Mouse (Mus musculus): ENCODE results near the gene Ndnf. TPM values are rescaled to one million over a fixed set of nuclear protein-coding genes. Genes with fewer than 3 reads are reported as not detected.

Gene Ndnf
- polyA plus RNA-seq, 1 experiment: under 0.01 TPM

GRCm38 (mm10) chr6:65728261-65728660 is 56.9 kb downstream of the Ndnf start:
- Histone ChIP-seq H3K27me3 (ENCODE audit: control insufficient read depth, insufficient read depth, insufficient read length) (no peaks in the 10 kb centered on the region), H3ac (ENCODE audit: control insufficient read depth, insufficient read length) (no peak overlapping the region), H3K79me2 (ENCODE audit: control insufficient read depth, insufficient read depth) (no peaks in the 10 kb centered on the region), H3K36me3 (ENCODE audit: control insufficient read depth, insufficient read depth) (no peaks in the 10 kb centered on the region), H3K4me3 (no peak overlapping the region), H3K4me2 (ENCODE audit: low read depth) (no peak overlapping the region)
- TF ChIP-seq POLR2AphosphoS2 (IDR thresholded peaks at IDR 0.05; ENCODE audit: insufficient read length, low read depth): no peak
- TF ChIP-seq MYOD1 (IDR thresholded peaks at IDR 0.05; ENCODE audit: control insufficient read depth in 1 of 3, insufficient read length in 2 of 3, low read depth in 2 of 3): no peak
- no peak for TF ChIP-seq MAX (IDR thresholded peaks at IDR 0.05; ENCODE audit: low read depth)
- TF ChIP-seq TCF3 (IDR thresholded peaks at IDR 0.05; ENCODE audit: insufficient read length, low read depth): no peak
- TF ChIP-seq MYOG (IDR thresholded peaks at IDR 0.05; ENCODE audit: control insufficient read depth in 1 of 3, insufficient read depth in 1 of 3, insufficient read length in 2 of 3, low read depth in 2 of 3): no peak
- no peak for TF ChIP-seq USF1 (IDR thresholded peaks at IDR 0.05; ENCODE audit: low read depth)
- no peak for TF ChIP-seq CEBPB (IDR thresholded peaks at IDR 0.05; ENCODE audit: insufficient read depth, poor library complexity, severe bottlenecking)
- TF ChIP-seq POLR2A (IDR thresholded peaks at IDR 0.05; ENCODE audit: insufficient read length, low read depth): no peak
- no peak for TF ChIP-seq REST (IDR thresholded peaks at IDR 0.05; ENCODE audit: insufficient read depth, insufficient read length)
- TF ChIP-seq TCF12 (IDR thresholded peaks at IDR 0.05; ENCODE audit: insufficient read depth, poor library complexity, severe bottlenecking): no peak
- no peak for TF ChIP-seq E2F4 (IDR thresholded peaks at IDR 0.05; ENCODE audit: insufficient read depth)
- no peak for TF ChIP-seq SRF (IDR thresholded peaks at IDR 0.05; ENCODE audit: control insufficient read depth, insufficient read length, low read depth)

DNA sequence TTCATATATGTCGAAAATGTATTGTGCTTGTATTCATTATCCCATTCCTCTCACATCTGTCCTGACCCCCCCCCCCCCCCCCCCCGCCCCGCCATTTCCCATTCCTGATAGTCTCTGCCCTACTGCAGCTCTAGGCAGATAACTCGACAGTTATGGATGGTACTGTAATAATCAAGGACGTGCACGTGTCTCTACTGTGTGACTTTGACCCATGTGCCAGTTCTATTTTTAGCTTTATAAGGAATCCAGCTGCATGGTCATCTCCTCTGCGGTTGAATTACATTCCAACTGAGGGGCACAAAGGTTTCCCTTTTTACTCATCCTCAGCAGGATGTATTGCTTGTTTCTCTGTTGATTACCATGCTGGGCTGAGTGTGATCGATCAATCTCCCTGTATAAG is 68.1 kb downstream of the Ndnf start:
- Histone ChIP-seq H3K36me3 (ENCODE audit: control insufficient read depth, insufficient read depth) (no peaks in the 10 kb centered on the region), H3K4me2 (ENCODE audit: low read depth) (no peak overlapping the region), H3K27me3 (ENCODE audit: control insufficient read depth, insufficient read depth, insufficient read length) (no peaks in the 10 kb centered on the region), H3K4me3 (no peak overlapping the region), H3K79me2 (ENCODE audit: control insufficient read depth, insufficient read depth) (no peaks in the 10 kb centered on the region), H3ac (ENCODE audit: control insufficient read depth, insufficient read length) (no peak overlapping the region)
- TF ChIP-seq MYOD1 (IDR thresholded peaks at IDR 0.05; ENCODE audit: control insufficient read depth in 1 of 3, insufficient read length in 2 of 3, low read depth in 2 of 3) (no peak), TCF12 (IDR thresholded peaks at IDR 0.05; ENCODE audit: insufficient read depth, poor library complexity, severe bottlenecking) (no peak), SRF (IDR thresholded peaks at IDR 0.05; ENCODE audit: control insufficient read depth, insufficient read length, low read depth) (no peak), MYOG (IDR thresholded peaks at IDR 0.05; ENCODE audit: control insufficient read depth in 1 of 3, insufficient read depth in 1 of 3, insufficient read length in 2 of 3, low read depth in 2 of 3) (no peak), REST (IDR thresholded peaks at IDR 0.05; ENCODE audit: insufficient read depth, insufficient read length) (no peak)

- no peak for TF ChIP-seq TCF12 (IDR thresholded peaks at IDR 0.05; ENCODE audit: insufficient read depth, poor library complexity, severe bottlenecking)
- no peak for TF ChIP-seq TCF3 (IDR thresholded peaks at IDR 0.05; ENCODE audit: insufficient read length, low read depth)
- no peak for TF ChIP-seq MYOD1 (IDR thresholded peaks at IDR 0.05; ENCODE audit: control insufficient read depth in 1 of 3, insufficient read length in 2 of 3, low read depth in 2 of 3)
- TF ChIP-seq MYOG (IDR thresholded peaks at IDR 0.05; ENCODE audit: control insufficient read depth in 1 of 3, insufficient read depth in 1 of 3, insufficient read length in 2 of 3, low read depth in 2 of 3): no peak
- TF ChIP-seq POLR2A (IDR thresholded peaks at IDR 0.05; ENCODE audit: insufficient read length, low read depth): no peak
- TF ChIP-seq POLR2AphosphoS2 (IDR thresholded peaks at IDR 0.05; ENCODE audit: insufficient read length, low read depth): no peak
- TF ChIP-seq MAX (IDR thresholded peaks at IDR 0.05; ENCODE audit: low read depth): no peak
- Histone ChIP-seq H3K27me3 (ENCODE audit: control insufficient read depth, insufficient read depth, insufficient read length) (no peaks in the 10 kb centered on the region), H3K36me3 (ENCODE audit: control insufficient read depth, insufficient read depth) (no peaks in the 10 kb centered on the region), H3K4me2 (ENCODE audit: low read depth) (no peak overlapping the region), H3ac (ENCODE audit: control insufficient read depth, insufficient read length) (no peak overlapping the region), H3K79me2 (ENCODE audit: control insufficient read depth, insufficient read depth) (no peaks in the 10 kb centered on the region), H3K4me3 (no peak overlapping the region)
These were observed 71.9 kb downstream of the Ndnf start for GRCm38 (mm10) chr6:65743144-65743870.

GRCm38 (mm10) chr6:65743871-65744202 is 72.4 kb downstream of the Ndnf start:
- no peak overlapping the region for H3K4me3 ChIP-seq
- H3K79me2 ChIP-seq (ENCODE audit: control insufficient read depth, insufficient read depth): no peaks in the 10 kb centered on the region
- no peak for TF ChIP-seq MAX (IDR thresholded peaks at IDR 0.05; ENCODE audit: low read depth)
- TF ChIP-seq TCF12 (IDR thresholded peaks at IDR 0.05; ENCODE audit: insufficient read depth, poor library complexity, severe bottlenecking): no peak
- TF ChIP-seq REST (IDR thresholded peaks at IDR 0.05; ENCODE audit: insufficient read depth, insufficient read length): no peak
- TF ChIP-seq USF1 (IDR thresholded peaks at IDR 0.05; ENCODE audit: low read depth): no peak
- TF ChIP-seq POLR2AphosphoS2 (IDR thresholded peaks at IDR 0.05; ENCODE audit: insufficient read length, low read depth): no peak
- no peak for TF ChIP-seq MYOD1 (IDR thresholded peaks at IDR 0.05; ENCODE audit: control insufficient read depth in 1 of 3, insufficient read length in 2 of 3, low read depth in 2 of 3)
- TF ChIP-seq POLR2A (IDR thresholded peaks at IDR 0.05; ENCODE audit: insufficient read length, low read depth): no peak
- TF ChIP-seq SRF (IDR thresholded peaks at IDR 0.05; ENCODE audit: control insufficient read depth, insufficient read length, low read depth): no peak
- no peak for TF ChIP-seq E2F4 (IDR thresholded peaks at IDR 0.05; ENCODE audit: insufficient read depth)
- TF ChIP-seq TCF3 (IDR thresholded peaks at IDR 0.05; ENCODE audit: insufficient read length, low read depth): no peak

GRCm38 (mm10) chr6:65758214-65758613 is 86.8 kb downstream of the Ndnf start:
- H3K4me2 ChIP-seq (ENCODE audit: low read depth): no peak overlapping the region
- no peaks in the 10 kb centered on the region for H3K36me3 ChIP-seq (ENCODE audit: control insufficient read depth, insufficient read depth)
- H3K4me3 ChIP-seq: no peak overlapping the region
- no peak overlapping the region for H3ac ChIP-seq (ENCODE audit: control insufficient read depth, insufficient read length)
- H3K79me2 ChIP-seq (ENCODE audit: control insufficient read depth, insufficient read depth): no peaks in the 10 kb centered on the region
- TF ChIP-seq TCF3 (IDR thresholded peaks at IDR 0.05; ENCODE audit: insufficient read length, low read depth) (no peak), MYOD1 (IDR thresholded peaks at IDR 0.05; ENCODE audit: control insufficient read depth in 1 of 3, insufficient read length in 2 of 3, low read depth in 2 of 3) (no peak), E2F4 (IDR thresholded peaks at IDR 0.05; ENCODE audit: insufficient read depth) (no peak), CEBPB (IDR thresholded peaks at IDR 0.05; ENCODE audit: insufficient read depth, poor library complexity, severe bottlenecking) (no peak)
- H3K27me3 ChIP-seq (ENCODE audit: control insufficient read depth, insufficient read depth, insufficient read length): no peaks in the 10 kb centered on the region

More at GRCm38 (mm10) chr6:65743871-65744202, 72.4 kb downstream of the Ndnf start:
- H3K4me2 ChIP-seq (ENCODE audit: low read depth): no peak overlapping the region
- no peaks in the 10 kb centered on the region for H3K27me3 ChIP-seq (ENCODE audit: control insufficient read depth, insufficient read depth, insufficient read length)
- H3K36me3 ChIP-seq (ENCODE audit: control insufficient read depth, insufficient read depth): no peaks in the 10 kb centered on the region
- H3ac ChIP-seq (ENCODE audit: control insufficient read depth, insufficient read length): no peak overlapping the region

Measured in myocyte (in vitro differentiated cells).